Mouse (Mus musculus) layer of hippocampus, adult 18-20 months (tissue): ENCODE measurements around the gene Rtn4rl1. TPM values are rescaled to one million over a fixed set of nuclear protein-coding genes. Genes with fewer than 3 reads are reported as not detected.
A peak's percentile ranks its signal among the peaks of the same experiment; 100 is the strongest.

Experiments used
- DNase-seq, 2 experiments: peaks; one replicate each; pipeline ENCODE4 v3.0.0; 2022; ENCODE audit warnings: low spot score in 2 of 2
- total RNA-seq, 2 experiments: library from RNA; stranded (reverse); gene quantifications; 2 replicates each; pipeline ENCODE4 v1.2.3; 2021

Gene Rtn4rl1
- total RNA-seq, 2 experiments from 2014 or later: 109 to 117 TPM

GRCm38 (mm10) chr11:75184986-75185385, 8.6 kb upstream of the Rtn4rl1 start:
- DNase-seq: peak in 1 of 2 experiments; percentile 66

GRCm38 (mm10) chr11:75189713-75190370, 3.7 kb upstream of the Rtn4rl1 start:
- no peak for DNase-seq

GRCm38 (mm10) chr11:75190371-75190724, 3.2 kb upstream of the Rtn4rl1 start:
- DNase-seq: peak; percentile 76 to 84

- DNase-seq: no peak
Observed at GRCm38 (mm10) chr11:75190905-75191441, 2.6 kb upstream of the Rtn4rl1 start, which contains the start of gene Dph1. Gene Dph1, minus strand, starts transcription at chr11:75191241.

- no peak for DNase-seq
Observed at GRCm38 (mm10) chr11:75191841-75192240, 1.7 kb upstream of the Rtn4rl1 start.

- DNase-seq: peak in 1 of 2 experiments; percentile 80
Observed at GRCm38 (mm10) chr11:75192336-75193214, 1.0 kb upstream of the Rtn4rl1 start.

GRCm38 (mm10) chr11:75194121-75194849, 702 bp downstream of the Rtn4rl1 start:
- peak in 1 of 2 experiments; percentile 36 for DNase-seq

- peak in 1 of 2 experiments; percentile 65 for DNase-seq
Observed at GRCm38 (mm10) chr11:75194850-75195461, 1.4 kb downstream of the Rtn4rl1 start.

GRCm38 (mm10) chr11:75196131-75196530, 2.5 kb downstream of the Rtn4rl1 start:
- DNase-seq: peak in 1 of 2 experiments; percentile 23

- DNase-seq: no peak
Observed at GRCm38 (mm10) chr11:75197956-75198355, 4.4 kb downstream of the Rtn4rl1 start.

GRCm38 (mm10) chr11:75198792-75199191, 5.2 kb downstream of the Rtn4rl1 start:
- DNase-seq: peak in 1 of 2 experiments; percentile 12

- peak in 1 of 2 experiments; percentile 48 for DNase-seq
Observed at GRCm38 (mm10) chr11:75199951-75200350, 6.4 kb downstream of the Rtn4rl1 start.

- peak; percentile 73 to 76 for DNase-seq
Observed at GRCm38 (mm10) chr11:75200935-75201334, 7.4 kb downstream of the Rtn4rl1 start.

GRCm38 (mm10) chr11:75201721-75202120, 8.1 kb downstream of the Rtn4rl1 start:
- no peak for DNase-seq

- no peak for DNase-seq
Observed at GRCm38 (mm10) chr11:75203926-75204325, 10.3 kb downstream of the Rtn4rl1 start.

- no peak for DNase-seq
Observed at GRCm38 (mm10) chr11:75204472-75204871, 10.9 kb downstream of the Rtn4rl1 start.

- no peak for DNase-seq
Observed at GRCm38 (mm10) chr11:75206347-75206746, 12.8 kb downstream of the Rtn4rl1 start.

GRCm38 (mm10) chr11:75209363-75209762, 15.8 kb downstream of the Rtn4rl1 start:
- DNase-seq: no peak

GRCm38 (mm10) chr11:75210093-75210492, 16.5 kb downstream of the Rtn4rl1 start:
- DNase-seq: no peak

GRCm38 (mm10) chr11:75210755-75211154, 17.2 kb downstream of the Rtn4rl1 start:
- DNase-seq: no peak
